Mouse (Mus musculus): ENCODE data around the gene C1qtnf4. TPM values are rescaled to one million over a fixed set of nuclear protein-coding genes. Genes with fewer than 3 reads are reported as not detected.

C1qtnf4 gene
- polyA plus RNA-seq, 1 experiment from 2014 or later = 13.5 TPM

DNA sequence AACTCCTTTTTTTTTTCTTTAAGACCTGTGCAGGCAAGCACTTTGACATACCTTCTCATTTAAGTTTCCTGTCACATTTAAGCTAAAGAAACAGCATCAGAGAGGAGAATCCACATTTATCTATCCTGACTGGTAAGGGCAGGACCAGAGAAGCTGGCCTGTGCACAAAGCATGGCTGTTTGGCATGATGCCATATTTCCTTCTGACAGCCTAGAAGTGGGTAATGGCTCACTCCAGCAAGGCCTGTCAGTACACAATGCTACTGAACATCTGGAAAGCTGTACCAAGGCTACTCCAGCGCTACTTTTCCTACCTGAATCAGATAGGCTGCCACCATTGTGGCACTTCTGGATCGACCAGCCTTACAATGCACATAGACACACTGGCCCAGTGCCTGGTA lies 28.0 kb downstream of the C1qtnf4 start:
- no peak overlapping the region for H3K4me2 ChIP-seq

DNA sequence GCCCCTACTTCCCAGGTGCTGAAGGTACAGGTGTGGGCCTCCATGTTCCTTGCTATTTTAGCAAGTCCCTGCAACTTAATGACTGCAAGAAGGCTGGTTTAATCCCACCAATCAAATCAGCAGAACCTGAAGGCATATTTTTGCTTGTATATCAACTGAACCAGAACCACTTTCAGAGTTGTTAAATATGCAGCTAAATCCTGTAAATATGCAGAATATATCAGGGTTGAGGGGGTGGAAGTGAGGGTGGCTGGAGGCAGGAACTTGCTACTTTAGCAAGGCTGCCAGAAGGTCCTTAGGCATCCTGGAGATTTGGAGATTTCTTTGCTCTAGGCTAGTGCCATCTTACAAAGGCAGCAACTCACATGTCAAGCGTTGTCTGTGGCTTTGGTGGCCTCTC lies 29.9 kb downstream of the C1qtnf4 start:
- peak overlapping the region; percentile 83; the same call in 1 of the 2 replicates for H3K4me2 ChIP-seq
- 68% methylated on average over 1 of the region's 1 CpGs for WGBS
- H3K9me3 ChIP-seq = no peaks in the 10 kb centered on the region
- H3K4me1 ChIP-seq = peaks cover 10% of the 10 kb centered on the region
- H3K4me3 ChIP-seq (replicated peaks) = 0 out of 2 replicates have a peak overlapping the region, but pooled peaks have one; percentile 60
- H3K9ac ChIP-seq = 0 out of 2 replicates have a peak overlapping the region, but pooled peaks have one; percentile 12
- ATAC-seq (ENCODE audit: insufficient read depth, low FRiP score, low read depth) = no peak
- no peaks in the 10 kb centered on the region for H3K27me3 ChIP-seq (replicated peaks)
- H3K36me3 ChIP-seq = peaks cover 19% of the 10 kb centered on the region; the same call in 1 of the 2 replicates
- no peak overlapping the region for H3K27ac ChIP-seq

More for the DNA sequence above, 28.0 kb downstream of the C1qtnf4 start:
- WGBS = 64% methylated on average over 2 of the region's 2 CpGs
- Histone ChIP-seq H3K4me3 (replicated peaks) (no peak overlapping the region), H3K4me1 (peaks cover 10% of the 10 kb centered on the region), H3K9me3 (no peaks in the 10 kb centered on the region), H3K27ac (no peak overlapping the region), H3K9ac (no peak overlapping the region), H3K36me3 (peaks cover 35% of the 10 kb centered on the region), H3K27me3 (replicated peaks) (no peaks in the 10 kb centered on the region)
- ATAC-seq (ENCODE audit: insufficient read depth, low FRiP score, low read depth) = no peak

GRCm38 (mm10) chr2:90916560-90917232 lies 31.0 kb downstream of the C1qtnf4 start:
- Histone ChIP-seq H3K27ac (peak overlapping the region; percentile 94), H3K4me1 (peaks cover 10% of the 10 kb centered on the region), H3K27me3 (replicated peaks) (no peaks in the 10 kb centered on the region), H3K36me3 (peaks cover 14% of the 10 kb centered on the region; the same call in 1 of the 2 replicates), H3K9ac (peak overlapping the region; percentile 89), H3K4me2 (peak overlapping the region; percentile 83), H3K4me3 (replicated peaks) (peak overlapping the region; percentile 60), H3K9me3 (no peaks in the 10 kb centered on the region)
- no peak for ATAC-seq (ENCODE audit: insufficient read depth, low FRiP score, low read depth)
- WGBS = 18% methylated on average over 7 of the region's 7 CpGs

GRCm38 (mm10) chr2:90917233-90917998 lies 31.8 kb downstream of the C1qtnf4 start:
- Histone ChIP-seq H3K36me3 (peaks cover 13% of the 10 kb centered on the region; the same call in 1 of the 2 replicates), H3K27me3 (replicated peaks) (no peaks in the 10 kb centered on the region), H3K27ac (peak overlapping the region; percentile 94), H3K4me2 (peak overlapping the region; percentile 83), H3K9ac (peak overlapping the region; percentile 89), H3K4me3 (replicated peaks) (peak overlapping the region; percentile 60), H3K4me1 (peaks cover 10% of the 10 kb centered on the region), H3K9me3 (no peaks in the 10 kb centered on the region)
- WGBS = under 1% methylated on average over 72 of the region's 73 CpGs
- peak; percentile 83 for ATAC-seq (ENCODE audit: insufficient read depth, low FRiP score, low read depth)

DNA sequence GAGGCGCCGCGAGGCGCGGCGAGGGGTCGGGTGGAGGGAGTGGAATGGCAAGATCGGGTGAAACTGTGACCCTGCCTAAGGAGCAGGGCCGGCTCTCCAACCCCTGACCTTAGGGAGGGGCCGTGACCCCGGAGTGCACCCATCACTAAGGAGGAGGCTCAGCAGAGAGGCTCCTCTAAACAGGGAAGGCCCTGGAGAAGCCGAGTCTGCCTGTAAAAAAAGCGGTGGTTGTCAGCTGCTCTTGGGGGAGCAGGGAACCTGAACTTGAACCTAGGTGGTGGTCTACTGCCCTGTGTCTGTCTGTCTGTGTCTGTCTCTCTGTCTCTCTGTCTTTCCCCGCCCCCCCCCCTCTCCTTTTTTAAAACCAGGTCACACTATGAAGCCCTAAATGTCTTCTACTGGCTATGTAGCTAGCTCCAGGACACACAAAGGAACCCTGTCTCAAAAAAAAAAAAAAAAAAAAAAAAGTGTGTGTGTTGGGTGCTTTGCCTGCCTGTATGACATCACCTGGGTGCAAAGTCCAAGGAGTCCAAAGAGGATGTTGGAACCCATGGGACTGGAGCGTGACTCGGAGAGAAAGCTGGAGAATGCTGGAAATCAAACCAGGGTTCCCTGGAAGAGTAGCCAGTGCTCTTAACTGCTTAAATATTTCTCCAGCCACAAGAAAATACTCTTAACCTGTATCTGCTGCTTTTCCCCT lies 32.5 kb downstream of the C1qtnf4 start:
- H3K4me3 ChIP-seq (replicated peaks) = peak overlapping the region; percentile 60
- H3K9me3 ChIP-seq = no peaks in the 10 kb centered on the region
- peaks cover 10% of the 10 kb centered on the region for H3K4me1 ChIP-seq
- H3K9ac ChIP-seq = peak overlapping the region; percentile 89
- H3K36me3 ChIP-seq = peaks cover 9% of the 10 kb centered on the region; the same call in 1 of the 2 replicates
- peak; percentile 74 for ATAC-seq (ENCODE audit: insufficient read depth, low FRiP score, low read depth)
- H3K27ac ChIP-seq = peak overlapping the region; percentile 94
- 13% methylated on average over 15 of the region's 16 CpGs for WGBS
- H3K27me3 ChIP-seq (replicated peaks) = no peaks in the 10 kb centered on the region
- H3K4me2 ChIP-seq = peak overlapping the region; percentile 83

GRCm38 (mm10) chr2:90921178-90921577 lies 35.5 kb downstream of the C1qtnf4 start:
- H3K4me3 ChIP-seq (replicated peaks) = no peak overlapping the region
- ATAC-seq (ENCODE audit: insufficient read depth, low FRiP score, low read depth) = no peak
- 77% methylated on average over 1 of the region's 1 CpGs for WGBS
- H3K9ac ChIP-seq = no peak overlapping the region
- H3K36me3 ChIP-seq = no peaks in the 10 kb centered on the region
- no peaks in the 10 kb centered on the region for H3K27me3 ChIP-seq (replicated peaks)
- H3K4me2 ChIP-seq = no peak overlapping the region
- H3K27ac ChIP-seq = peak overlapping the region; percentile 6; the same call in 1 of the 2 replicates
- no peaks in the 10 kb centered on the region for H3K9me3 ChIP-seq
- peaks cover 3% of the 10 kb centered on the region; the same call in 1 of the 2 replicates for H3K4me1 ChIP-seq

DNA sequence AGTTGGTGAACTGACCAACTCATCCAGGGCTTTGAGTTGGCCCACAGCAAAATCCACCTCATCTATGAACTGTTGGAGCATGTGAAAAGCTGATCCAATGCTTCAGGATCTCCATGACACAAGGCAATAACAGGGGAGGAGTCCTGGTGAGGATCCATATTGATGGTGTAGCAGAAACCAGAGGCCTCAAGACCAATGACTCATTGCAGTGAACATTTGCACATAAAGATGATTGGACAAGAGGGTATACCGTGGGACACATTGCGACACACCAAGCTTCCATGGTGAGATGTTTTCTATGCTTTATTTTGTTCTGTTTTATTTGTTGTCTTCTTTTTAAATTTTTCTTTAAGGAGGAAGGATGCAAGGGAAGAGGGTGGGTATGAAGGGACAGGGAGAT lies 37.0 kb downstream of the C1qtnf4 start:
- Histone ChIP-seq H3K4me3 (replicated peaks) (no peak overlapping the region), H3K27me3 (replicated peaks) (no peaks in the 10 kb centered on the region), H3K36me3 (no peaks in the 10 kb centered on the region), H3K27ac (no peak overlapping the region), H3K4me1 (no peaks in the 10 kb centered on the region), H3K9ac (no peak overlapping the region), H3K9me3 (no peaks in the 10 kb centered on the region), H3K4me2 (no peak overlapping the region)
- no peak for ATAC-seq (ENCODE audit: insufficient read depth, low FRiP score, low read depth)
- 90% methylated on average over 2 of the region's 2 CpGs for WGBS

GRCm38 (mm10) chr2:90928566-90928965 lies 42.9 kb downstream of the C1qtnf4 start:
- Histone ChIP-seq H3K36me3 (no peaks in the 10 kb centered on the region), H3K4me1 (no peaks in the 10 kb centered on the region), H3K4me3 (replicated peaks) (no peak overlapping the region), H3K9ac (no peak overlapping the region), H3K9me3 (no peaks in the 10 kb centered on the region), H3K27ac (no peak overlapping the region), H3K27me3 (replicated peaks) (no peaks in the 10 kb centered on the region), H3K4me2 (no peak overlapping the region)
- no peak for ATAC-seq (ENCODE audit: insufficient read depth, low FRiP score, low read depth)
- WGBS = 82% methylated on average over 13 of the region's 13 CpGs

DNA sequence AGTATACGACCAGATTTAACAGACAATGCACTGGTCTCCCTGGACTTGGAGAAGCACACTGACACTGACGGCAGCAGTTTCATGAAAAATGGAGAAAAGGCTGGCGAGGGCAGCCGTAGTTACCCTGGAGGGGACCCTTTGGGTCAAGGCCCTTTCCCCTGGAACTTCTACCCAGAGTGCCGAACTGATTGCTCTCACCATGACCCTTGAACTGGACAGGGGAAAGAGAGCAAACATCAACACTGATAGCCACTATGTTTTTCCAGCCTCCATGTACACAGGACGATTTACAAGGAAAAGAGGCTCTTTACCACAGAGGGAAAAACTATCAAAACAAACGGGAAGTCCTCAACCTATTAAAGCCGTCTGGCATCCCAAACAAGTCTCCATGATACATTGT lies 46.2 kb downstream of the C1qtnf4 start:
- Histone ChIP-seq H3K27me3 (replicated peaks) (no peaks in the 10 kb centered on the region), H3K36me3 (no peaks in the 10 kb centered on the region), H3K4me2 (no peak overlapping the region), H3K9me3 (no peaks in the 10 kb centered on the region), H3K27ac (no peak overlapping the region), H3K4me1 (no peaks in the 10 kb centered on the region), H3K4me3 (replicated peaks) (no peak overlapping the region), H3K9ac (no peak overlapping the region)
- no peak for ATAC-seq (ENCODE audit: insufficient read depth, low FRiP score, low read depth)
- WGBS = 34% methylated on average over 8 of the region's 8 CpGs

GRCm38 (mm10) chr2:90932273-90932672 lies 46.6 kb downstream of the C1qtnf4 start:
- H3K9me3 ChIP-seq = no peaks in the 10 kb centered on the region

GRCm38 (mm10) chr2:90938362-90938761 lies 52.7 kb downstream of the C1qtnf4 start:
- H3K27me3 ChIP-seq (replicated peaks) = no peaks in the 10 kb centered on the region
- no peak overlapping the region for H3K27ac ChIP-seq
- H3K9ac ChIP-seq = no peak overlapping the region
- H3K9me3 ChIP-seq = no peaks in the 10 kb centered on the region
- ATAC-seq (ENCODE audit: insufficient read depth, low FRiP score, low read depth) = no peak
- no peak overlapping the region for H3K4me2 ChIP-seq
- no peaks in the 10 kb centered on the region for H3K36me3 ChIP-seq
- H3K4me3 ChIP-seq (replicated peaks) = no peak overlapping the region
- H3K4me1 ChIP-seq = peaks cover 14% of the 10 kb centered on the region; the same call in 1 of the 2 replicates
- WGBS = 64% methylated on average over 3 of the region's 3 CpGs

More at GRCm38 (mm10) chr2:90932273-90932672, 46.6 kb downstream of the C1qtnf4 start:
- Histone ChIP-seq H3K36me3 (no peaks in the 10 kb centered on the region), H3K4me2 (no peak overlapping the region), H3K4me1 (no peaks in the 10 kb centered on the region), H3K4me3 (replicated peaks) (no peak overlapping the region), H3K9ac (no peak overlapping the region), H3K27me3 (replicated peaks) (no peaks in the 10 kb centered on the region), H3K27ac (no peak overlapping the region)
- no peak for ATAC-seq (ENCODE audit: insufficient read depth, low FRiP score, low read depth)
- WGBS = 71% methylated on average over 2 of the region's 2 CpGs
